Mouse (Mus musculus) kidney, embryonic 16.5 days (tissue): Measurements from ENCODE around the gene Asap2. TPM values are rescaled to one million over a fixed set of nuclear protein-coding genes. Genes with fewer than 3 reads are reported as not detected.

Experiments
- ATAC-seq: fragments of 200-750 bp; cut with Nextera tagmentation; 2 replicates; pipeline ENCODE4 v1.8.0; 2017; ENCODE audit warnings: moderate TSS enrichment; ENCODE audit not compliant: low FRiP score, low TSS enrichment
- H3K27ac ChIP-seq: fragments of 300-500 bp; sonication (generic); 2 replicates; pipeline ENCODE4 v1.5.1; 2014; ENCODE audit warnings: low read length
- H3K27me3 ChIP-seq: fragments of 300-500 bp; sonication (generic); 2 replicates; pipeline ENCODE4 v1.6.1; 2014; ENCODE audit warnings: low read length, control low read depth, mixed read lengths; ENCODE audit not compliant: insufficient read depth
- H3K36me3 ChIP-seq: fragments of 300-500 bp; sonication (generic); 2 replicates; pipeline ENCODE4 v1.6.1; 2014; ENCODE audit warnings: low read length, control low read depth, mixed read lengths; ENCODE audit not compliant: insufficient read depth
- H3K4me1 ChIP-seq: fragments of 300-500 bp; sonication (generic); 2 replicates; pipeline ENCODE4 v1.6.1; 2014; ENCODE audit warnings: low read length, control low read depth, mixed read lengths; ENCODE audit not compliant: insufficient read depth
- H3K4me2 ChIP-seq: fragments of 300-500 bp; sonication (generic); replicated peaks from 2 replicates; pipeline ENCODE4 v1.6.1; 2014; ENCODE audit warnings: low read depth, low read length
- H3K4me3 ChIP-seq: fragments of 300-500 bp; sonication (generic); 2 replicates; pipeline ENCODE4 v1.5.1; 2014; ENCODE audit warnings: mild to moderate bottlenecking, low read length
- H3K9ac ChIP-seq: fragments of 300-500 bp; sonication (generic); replicated peaks from 2 replicates; pipeline ENCODE4 v1.6.1; 2014; ENCODE audit warnings: low read length
- H3K9me3 ChIP-seq: fragments of 300-500 bp; sonication (generic); 2 replicates; pipeline ENCODE4 v1.6.1; 2016; ENCODE audit warnings: low read length, control low read depth
- WGBS: fragments of 180-500 bp; shearing (Covaris S2); extraction: QIAGEN DNeasy Blood & Tissue Kit; methylation state at CpG from one replicate; pipeline ENCODE4 v1.1.7; 2014; 5-methylcytosine and 5-hydroxymethylcytosine counted together
- polyA plus RNA-seq: library from polyadenylated mRNA; unstranded; fragments of >200 nt; fragmentation: Nextera tagmentation; extraction: Ambion mirVana; gene quantifications from 2 replicates; pipeline ENCODE4 v1.2.1, GENCODE M21; 2015

The Asap2 gene
- polyA plus RNA-seq, 1 experiment from 2014 or later, result 8.1 TPM

- H3K27ac ChIP-seq, result peak overlapping the region; percentile 22
These were observed 173.4 kb downstream of the Asap2 start for GRCm38 (mm10) chr12:21163706-21164105.

GRCm38 (mm10) chr12:21164251-21164650 lies 174.0 kb downstream of the Asap2 start:
- no peak for ATAC-seq
- WGBS, result 41% methylated on average over 8 of the region's 8 CpGs

More at GRCm38 (mm10) chr12:21163706-21164105, 173.4 kb downstream of the Asap2 start:
- ATAC-seq, result peak; percentile 36
- no peaks in the 10 kb centered on the region for H3K27me3 ChIP-seq
- H3K36me3 ChIP-seq, result peaks cover 5% of the 10 kb centered on the region; the same call in 1 of the 2 replicates
- no peak overlapping the region for H3K4me2 ChIP-seq
- no peak overlapping the region for H3K4me3 ChIP-seq
- 21% methylated on average over 3 of the region's 3 CpGs for WGBS
- peaks cover 67% of the 10 kb centered on the region for H3K4me1 ChIP-seq
- H3K9ac ChIP-seq, result no peak overlapping the region
- no peaks in the 10 kb centered on the region for H3K9me3 ChIP-seq

GRCm38 (mm10) chr12:21165157-21165556 lies 174.9 kb downstream of the Asap2 start:
- Histone ChIP-seq H3K9ac (no peak overlapping the region), H3K27me3 (no peaks in the 10 kb centered on the region), H3K27ac (no peak overlapping the region), H3K9me3 (no peaks in the 10 kb centered on the region), H3K4me1 (peaks cover 54% of the 10 kb centered on the region), H3K4me3 (no peak overlapping the region), H3K4me2 (no peak overlapping the region), H3K36me3 (peaks cover 17% of the 10 kb centered on the region)
- ATAC-seq, result no peak
- 82% methylated on average over 3 of the region's 3 CpGs for WGBS

More at GRCm38 (mm10) chr12:21164251-21164650, 174.0 kb downstream of the Asap2 start:
- no peaks in the 10 kb centered on the region for H3K27me3 ChIP-seq
- H3K27ac ChIP-seq, result peak overlapping the region; percentile 22
- no peak overlapping the region for H3K4me2 ChIP-seq
- no peaks in the 10 kb centered on the region for H3K9me3 ChIP-seq
- H3K36me3 ChIP-seq, result peaks cover 8% of the 10 kb centered on the region; the same call in 1 of the 2 replicates
- peaks cover 63% of the 10 kb centered on the region for H3K4me1 ChIP-seq
- H3K9ac ChIP-seq, result no peak overlapping the region
- H3K4me3 ChIP-seq, result no peak overlapping the region

- Histone ChIP-seq H3K4me2 (no peak overlapping the region), H3K9me3 (no peaks in the 10 kb centered on the region), H3K9ac (no peak overlapping the region), H3K4me1 (peaks cover 49% of the 10 kb centered on the region), H3K27me3 (no peaks in the 10 kb centered on the region), H3K36me3 (peaks cover 18% of the 10 kb centered on the region), H3K4me3 (no peak overlapping the region), H3K27ac (no peak overlapping the region)
- 21% methylated on average over 7 of the region's 7 CpGs for WGBS
- peak; percentile 44; the same call in 1 of the 2 replicates for ATAC-seq
These were observed 175.7 kb downstream of the Asap2 start for GRCm38 (mm10) chr12:21165891-21166342.

GRCm38 (mm10) chr12:21166884-21167575 lies 176.8 kb downstream of the Asap2 start:
- no peaks in the 10 kb centered on the region for H3K9me3 ChIP-seq
- no peak overlapping the region for H3K4me3 ChIP-seq
- peaks cover 18% of the 10 kb centered on the region for H3K36me3 ChIP-seq
- H3K4me1 ChIP-seq, result peaks cover 49% of the 10 kb centered on the region
- no peak overlapping the region for H3K4me2 ChIP-seq
- no peak overlapping the region for H3K9ac ChIP-seq
- 0 out of 2 replicates have a peak overlapping the region, but pooled peaks have one; percentile 27 for H3K27ac ChIP-seq
- WGBS, result 15% methylated on average over 6 of the region's 6 CpGs
- ATAC-seq, result no peak
- H3K27me3 ChIP-seq, result no peaks in the 10 kb centered on the region

GRCm38 (mm10) chr12:21167741-21168140 lies 177.5 kb downstream of the Asap2 start:
- H3K9ac ChIP-seq, result no peak overlapping the region
- ATAC-seq, result no peak
- no peaks in the 10 kb centered on the region for H3K9me3 ChIP-seq
- H3K27ac ChIP-seq, result no peak overlapping the region
- no peak overlapping the region for H3K4me3 ChIP-seq
- no peak overlapping the region for H3K4me2 ChIP-seq
- 78% methylated on average over 4 of the region's 4 CpGs for WGBS
- peaks cover 49% of the 10 kb centered on the region for H3K4me1 ChIP-seq
- no peaks in the 10 kb centered on the region for H3K27me3 ChIP-seq
- peaks cover 18% of the 10 kb centered on the region for H3K36me3 ChIP-seq

GRCm38 (mm10) chr12:21168149-21168548 lies 177.9 kb downstream of the Asap2 start:
- Histone ChIP-seq H3K27ac (no peak overlapping the region), H3K4me1 (peaks cover 46% of the 10 kb centered on the region), H3K9ac (no peak overlapping the region), H3K27me3 (no peaks in the 10 kb centered on the region), H3K4me3 (no peak overlapping the region), H3K4me2 (no peak overlapping the region), H3K9me3 (no peaks in the 10 kb centered on the region), H3K36me3 (peaks cover 18% of the 10 kb centered on the region)
- no peak for ATAC-seq
- 86% methylated on average over 6 of the region's 6 CpGs for WGBS

- no peaks in the 10 kb centered on the region for H3K27me3 ChIP-seq
- WGBS, result 51% methylated on average over 11 of the region's 11 CpGs
- peaks cover 9% of the 10 kb centered on the region for H3K4me1 ChIP-seq
- no peak overlapping the region for H3K27ac ChIP-seq
- H3K9me3 ChIP-seq, result no peaks in the 10 kb centered on the region
- H3K36me3 ChIP-seq, result peaks cover 18% of the 10 kb centered on the region
- no peak overlapping the region for H3K4me3 ChIP-seq
- ATAC-seq, result no peak
- no peak overlapping the region for H3K9ac ChIP-seq
- no peak overlapping the region for H3K4me2 ChIP-seq
These were observed 181.7 kb downstream of the Asap2 start for GRCm38 (mm10) chr12:21171776-21172490.

- no peak for ATAC-seq
- Histone ChIP-seq H3K4me3 (no peak overlapping the region), H3K4me1 (no peaks in the 10 kb centered on the region), H3K27ac (no peak overlapping the region), H3K4me2 (no peak overlapping the region), H3K9me3 (no peaks in the 10 kb centered on the region), H3K36me3 (peaks cover 13% of the 10 kb centered on the region), H3K27me3 (no peaks in the 10 kb centered on the region), H3K9ac (no peak overlapping the region)
- WGBS, result 85% methylated on average over 7 of the region's 7 CpGs
These were observed 183.7 kb downstream of the Asap2 start for GRCm38 (mm10) chr12:21173847-21174412.
